Mouse (Mus musculus): ENCODE measurements around the gene Hdhd5. TPM values are rescaled to one million over a fixed set of nuclear protein-coding genes. Genes with fewer than 3 reads are reported as not detected.

Gene Hdhd5
- polyA plus RNA-seq, 1 experiment = 9.9 TPM

DNA sequence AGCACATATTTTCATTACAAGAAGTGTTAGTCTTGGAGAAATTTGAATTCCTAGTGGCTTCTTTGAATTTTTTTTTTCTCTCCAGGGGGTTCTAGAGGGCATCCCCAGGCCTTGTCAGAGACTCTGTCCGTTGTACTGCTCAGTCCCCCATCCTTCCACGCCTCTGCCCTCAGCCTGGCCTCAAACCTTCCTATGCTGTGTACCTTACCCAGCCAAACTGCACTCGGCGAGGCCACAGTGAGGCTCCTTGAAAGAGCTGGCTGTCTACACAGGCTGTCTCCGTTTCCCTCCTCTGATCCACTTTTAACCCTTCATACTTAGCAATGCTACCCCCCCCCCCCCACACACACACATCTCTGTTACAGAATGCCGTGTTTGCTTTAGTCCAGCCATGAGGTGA, 68.9 kb downstream of the Hdhd5 start:
- Histone ChIP-seq H3K27ac (ENCODE audit: insufficient read depth, low read depth, low read length) (no peak overlapping the region), H3K27me3 (ENCODE audit: control insufficient read depth, insufficient read depth, low read length) (no peaks in the 10 kb centered on the region), H3K4me3 (ENCODE audit: low read depth, low read length) (no peak overlapping the region), H3K36me3 (ENCODE audit: control insufficient read depth, insufficient read depth, low read length) (no peaks in the 10 kb centered on the region), H3K4me1 (ENCODE audit: control insufficient read depth, insufficient read depth, insufficient read length, low read length) (peaks cover 5% of the 10 kb centered on the region)
- 47% methylated on average over 6 of the region's 6 CpGs for WGBS
- TF ChIP-seq POLR2A (IDR thresholded peaks at IDR 0.05; ENCODE audit: low read depth, low read length) = no peak

DNA sequence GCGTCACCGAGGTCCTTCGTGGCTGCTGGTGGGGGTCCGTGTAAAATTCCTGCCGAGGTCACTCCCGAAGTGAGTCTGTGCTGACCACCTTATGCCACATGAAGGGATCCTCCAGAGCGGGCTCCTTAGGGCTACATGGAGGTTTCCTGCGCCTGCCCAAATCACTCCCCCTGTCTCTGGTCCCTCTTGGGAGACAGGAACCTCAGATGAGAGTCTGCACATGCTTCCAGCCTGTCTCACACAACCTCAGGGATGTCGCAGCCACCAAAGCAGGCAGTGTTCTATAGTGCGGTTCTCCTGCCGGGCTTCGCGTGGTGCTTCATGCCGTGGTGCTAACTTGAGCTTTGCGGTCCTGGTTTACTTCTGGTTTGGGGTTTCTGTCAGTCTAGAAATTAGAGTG, 69.9 kb downstream of the Hdhd5 start:
- WGBS = 67% methylated on average over 15 of the region's 15 CpGs
- TF ChIP-seq POLR2A (IDR thresholded peaks at IDR 0.05; ENCODE audit: low read depth, low read length) = no peak
- TF ChIP-seq CTCF (IDR thresholded peaks at IDR 0.05; ENCODE audit: extremely low read depth, insufficient read length, insufficient replicate concordance, low read depth, low read length) = no peak
- Histone ChIP-seq H3K4me1 (ENCODE audit: control insufficient read depth, insufficient read depth, insufficient read length, low read length) (peaks cover 5% of the 10 kb centered on the region), H3K27me3 (ENCODE audit: control insufficient read depth, insufficient read depth, low read length) (no peaks in the 10 kb centered on the region), H3K4me3 (ENCODE audit: low read depth, low read length) (no peak overlapping the region), H3K36me3 (ENCODE audit: control insufficient read depth, insufficient read depth, low read length) (no peaks in the 10 kb centered on the region), H3K27ac (ENCODE audit: insufficient read depth, low read depth, low read length) (no peak overlapping the region)

Other genes starting within 250 kb of the Hdhd5 start
- 0.29 TPM in 1 of 2 replicates, not detected in the other for gene D330020A13Rik, start 237.0 kb downstream of the Hdhd5 start, polyA plus RNA-seq (2012; rRNA removed)
- gene B4galnt3, start 236.8 kb downstream of the Hdhd5 start, polyA plus RNA-seq (2012; rRNA removed) = 12.2 and 15.8 TPM in 2 replicates
- gene Kdm5a, start 167.2 kb downstream of the Hdhd5 start, polyA plus RNA-seq (2012; rRNA removed) = 0.48 and 1.1 TPM in 2 replicates
- gene Ccdc77, start 166.9 kb downstream of the Hdhd5 start, polyA plus RNA-seq (2012; rRNA removed) = 0.48 and 0.58 TPM in 2 replicates
- gene Il17ra, start 68.1 kb downstream of the Hdhd5 start, polyA plus RNA-seq (2012; rRNA removed) = 8.4 and 18.7 TPM in 2 replicates
- 0.04 TPM in 1 of 2 replicates, not detected in the other for gene Tmem121b, start 37.5 kb downstream of the Hdhd5 start, polyA plus RNA-seq (2012; rRNA removed)
- 0.43 and 0.46 TPM in 2 replicates for gene Cecr2, start 135.1 kb upstream of the Hdhd5 start, polyA plus RNA-seq (2012; rRNA removed)
- 0.08 TPM in 1 of 2 replicates, not detected in the other for gene Slc25a18, start 242.3 kb upstream of the Hdhd5 start, polyA plus RNA-seq (2012; rRNA removed)